Mouse (Mus musculus): ENCODE measurements around the gene Maf.

Maf gene

GRCm38 (mm10) chr8:115707731-115708590, at the start of gene Maf:
TSS of gene Maf (minus strand) at chr8:115707794.
- peak; percentile 49 to 63 for DNase-seq (ENCODE audit: low spot score in 2 of 2)

GRCm38 (mm10) chr8:115756965-115757364, 49.4 kb upstream of the Maf start:
- DNase-seq (ENCODE audit: low spot score in 2 of 2): no peak

GRCm38 (mm10) chr8:115756027-115756426, 48.4 kb upstream of the Maf start:
- no peak for DNase-seq (ENCODE audit: low spot score in 2 of 2)

GRCm38 (mm10) chr8:115754694-115755093, 47.1 kb upstream of the Maf start:
- no peak for DNase-seq (ENCODE audit: low spot score in 2 of 2)

GRCm38 (mm10) chr8:115753801-115754200, 46.2 kb upstream of the Maf start:
- no peak for DNase-seq (ENCODE audit: low spot score in 2 of 2)

DNA sequence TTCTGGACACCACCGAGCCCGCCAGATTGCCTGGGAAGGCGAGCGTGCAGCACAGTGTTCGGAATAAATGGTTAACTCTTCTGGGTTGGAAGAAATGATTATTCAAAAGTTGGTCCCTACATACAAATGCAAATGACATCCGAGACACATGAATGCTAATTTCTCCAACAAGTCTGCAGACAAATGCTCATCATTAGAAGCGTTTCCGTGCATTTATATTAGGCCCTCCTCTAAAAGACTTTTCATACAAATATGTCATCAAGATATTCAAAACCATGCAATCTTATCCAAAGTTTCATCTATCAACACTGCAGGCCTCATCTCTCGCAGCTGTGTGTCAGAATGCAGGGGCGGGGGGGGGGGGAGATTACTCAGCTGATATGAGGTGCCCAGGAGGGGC, 39.8 kb upstream of the Maf start:
- no peak for DNase-seq (ENCODE audit: low spot score in 2 of 2)

DNA sequence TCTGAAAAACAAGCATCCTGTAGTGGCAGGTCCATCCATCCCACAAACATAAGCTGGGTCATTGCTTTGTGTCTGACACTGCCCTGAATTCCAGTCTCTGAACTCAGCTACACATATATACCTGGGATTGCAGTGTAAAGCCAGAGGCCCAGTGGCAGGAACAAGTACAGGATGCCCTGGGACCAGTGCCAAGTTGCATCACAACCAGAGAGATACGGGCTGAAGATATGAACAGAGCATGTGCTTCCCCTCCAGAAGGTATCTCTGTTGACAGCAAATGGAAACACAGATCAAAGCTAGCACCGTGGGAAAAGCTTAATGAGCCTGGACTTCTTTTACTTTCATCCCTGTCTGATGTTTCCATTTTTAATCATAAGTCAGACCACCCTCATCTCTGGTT, 38.1 kb upstream of the Maf start:
- DNase-seq (ENCODE audit: low spot score in 2 of 2): no peak

DNA sequence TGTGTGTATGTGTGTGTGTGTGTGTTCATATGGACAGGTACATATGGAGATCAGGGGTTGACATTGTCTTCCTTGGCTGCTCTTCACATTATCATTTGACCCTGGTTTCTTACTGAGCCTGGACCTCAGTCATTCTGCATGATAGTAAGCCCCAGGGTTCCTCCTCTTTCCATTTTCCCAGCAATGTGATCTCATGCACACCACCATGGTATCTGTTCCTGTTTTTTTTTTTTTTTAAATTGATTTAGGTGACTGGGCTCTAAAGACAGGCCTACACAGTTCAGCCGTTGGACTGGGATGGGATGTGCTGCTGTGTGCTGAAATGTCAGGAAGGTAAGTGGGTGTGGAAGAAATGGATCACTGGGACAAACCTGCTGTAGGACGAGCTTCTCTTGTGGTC, 35.8 kb upstream of the Maf start:
- DNase-seq (ENCODE audit: low spot score in 2 of 2): no peak

DNA sequence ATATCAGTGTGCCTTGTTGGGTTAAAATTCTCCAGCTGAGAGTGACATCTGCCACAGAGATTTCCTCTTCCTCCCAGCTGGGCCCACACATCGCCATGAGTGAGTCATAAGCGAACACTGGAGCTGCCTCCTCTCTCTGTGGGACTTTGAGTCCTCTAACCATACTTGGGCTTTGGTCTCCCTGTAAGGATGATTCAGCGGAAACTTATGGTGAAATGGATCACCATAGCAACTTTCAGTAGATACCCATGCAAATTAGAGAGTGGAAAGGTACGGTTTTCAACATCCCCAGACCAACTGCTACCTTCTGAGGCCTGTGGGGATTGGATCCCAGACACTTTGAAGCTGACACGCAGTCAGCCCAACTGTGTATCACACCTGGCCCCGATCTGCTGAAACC, 35.1 kb upstream of the Maf start:
- DNase-seq (ENCODE audit: low spot score in 2 of 2): no peak

DNA sequence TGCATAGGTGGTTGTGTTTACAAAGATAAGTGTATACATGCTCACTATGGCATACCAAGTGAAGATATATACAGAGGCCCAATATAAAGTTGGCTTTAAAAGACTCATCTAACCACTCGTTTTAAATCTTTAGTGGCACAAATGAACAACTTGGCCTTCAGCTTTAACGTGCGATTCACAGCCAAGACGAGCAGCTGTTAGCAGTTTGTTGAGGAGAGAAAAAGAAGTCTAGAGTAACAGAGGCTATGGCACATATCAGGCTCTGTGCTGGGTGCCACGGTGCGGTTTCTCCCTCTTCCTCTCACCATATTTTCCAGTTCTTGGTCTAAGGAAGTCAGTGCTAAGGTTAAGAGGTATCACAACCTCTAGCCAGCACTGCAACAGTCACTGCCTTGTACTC, 34.4 kb upstream of the Maf start:
- DNase-seq (ENCODE audit: low spot score in 2 of 2): no peak

DNA sequence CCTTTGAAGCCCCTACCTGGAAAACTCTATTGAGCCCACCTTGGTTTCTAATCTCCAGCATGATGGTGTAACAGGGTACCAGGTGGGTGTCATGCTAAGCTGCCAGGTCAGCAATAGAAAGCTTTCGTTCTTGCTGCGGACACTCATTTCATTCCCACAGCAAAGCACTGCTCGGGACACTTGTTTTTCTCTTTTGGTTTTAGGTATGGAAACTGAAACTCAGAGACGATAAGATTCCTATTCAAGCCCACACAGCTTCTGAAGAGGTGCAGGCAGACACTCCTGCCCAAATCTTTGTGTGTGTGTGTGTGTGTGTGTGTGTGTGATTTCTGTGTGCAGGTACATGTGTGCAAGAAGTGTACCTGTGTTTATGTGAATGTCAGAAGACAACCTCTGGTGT, 32.2 kb upstream of the Maf start:
- DNase-seq (ENCODE audit: low spot score in 2 of 2): no peak

DNA sequence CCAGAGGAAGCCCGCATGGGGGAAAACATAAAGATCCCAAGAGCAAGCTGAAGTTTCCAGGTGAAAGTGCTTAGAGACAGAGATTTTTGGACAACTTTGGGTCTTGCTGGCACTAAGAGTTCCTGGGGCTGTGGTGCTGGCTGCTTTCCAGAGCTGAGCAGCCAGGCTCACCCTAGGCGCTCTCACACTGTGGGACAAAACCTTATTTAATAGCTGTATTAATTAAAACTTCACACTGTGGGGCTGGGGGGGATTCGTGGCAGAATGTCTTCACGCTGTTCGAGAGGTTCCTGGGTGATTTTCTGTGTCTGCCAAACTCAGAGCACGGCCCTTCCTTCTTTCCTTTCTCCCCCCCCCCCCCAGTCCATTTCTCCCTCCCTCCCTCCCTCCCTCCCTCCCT, 24.8 kb upstream of the Maf start:
- DNase-seq (ENCODE audit: low spot score in 2 of 2): no peak

GRCm38 (mm10) chr8:115726807-115727206, 19.2 kb upstream of the Maf start:
- no peak for DNase-seq (ENCODE audit: low spot score in 2 of 2)

DNA sequence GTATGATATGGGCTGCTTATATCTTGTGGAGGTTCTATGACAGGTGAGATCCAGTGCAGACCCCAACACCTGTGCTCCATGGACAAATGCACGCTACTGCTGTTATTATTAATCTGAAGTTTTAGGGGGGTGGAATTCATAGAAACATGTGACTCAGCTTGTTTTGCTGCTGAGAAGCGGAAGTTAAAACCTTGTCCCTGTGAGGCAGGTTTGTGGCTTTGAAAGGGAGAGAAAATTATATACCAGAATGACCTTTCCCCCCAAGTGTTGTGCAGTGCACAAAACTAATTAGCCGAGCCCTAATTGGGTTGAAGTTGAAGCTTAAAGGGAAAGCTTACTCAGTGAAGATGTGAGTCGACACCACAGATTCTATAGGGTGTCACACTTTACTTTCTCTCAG, 18.6 kb upstream of the Maf start:
- DNase-seq (ENCODE audit: low spot score in 2 of 2): no peak

GRCm38 (mm10) chr8:115719126-115719525, 11.5 kb upstream of the Maf start:
- no peak for DNase-seq (ENCODE audit: low spot score in 2 of 2)

GRCm38 (mm10) chr8:115718621-115719020, 11.0 kb upstream of the Maf start:
- DNase-seq (ENCODE audit: low spot score in 2 of 2): no peak

- no peak for DNase-seq (ENCODE audit: low spot score in 2 of 2)
Observed at GRCm38 (mm10) chr8:115715262-115715661, 7.7 kb upstream of the Maf start.

GRCm38 (mm10) chr8:115711106-115711505, 3.5 kb upstream of the Maf start:
- no peak for DNase-seq (ENCODE audit: low spot score in 2 of 2)

GRCm38 (mm10) chr8:115709931-115710330, 2.3 kb upstream of the Maf start:
- no peak for DNase-seq (ENCODE audit: low spot score in 2 of 2)

DNA sequence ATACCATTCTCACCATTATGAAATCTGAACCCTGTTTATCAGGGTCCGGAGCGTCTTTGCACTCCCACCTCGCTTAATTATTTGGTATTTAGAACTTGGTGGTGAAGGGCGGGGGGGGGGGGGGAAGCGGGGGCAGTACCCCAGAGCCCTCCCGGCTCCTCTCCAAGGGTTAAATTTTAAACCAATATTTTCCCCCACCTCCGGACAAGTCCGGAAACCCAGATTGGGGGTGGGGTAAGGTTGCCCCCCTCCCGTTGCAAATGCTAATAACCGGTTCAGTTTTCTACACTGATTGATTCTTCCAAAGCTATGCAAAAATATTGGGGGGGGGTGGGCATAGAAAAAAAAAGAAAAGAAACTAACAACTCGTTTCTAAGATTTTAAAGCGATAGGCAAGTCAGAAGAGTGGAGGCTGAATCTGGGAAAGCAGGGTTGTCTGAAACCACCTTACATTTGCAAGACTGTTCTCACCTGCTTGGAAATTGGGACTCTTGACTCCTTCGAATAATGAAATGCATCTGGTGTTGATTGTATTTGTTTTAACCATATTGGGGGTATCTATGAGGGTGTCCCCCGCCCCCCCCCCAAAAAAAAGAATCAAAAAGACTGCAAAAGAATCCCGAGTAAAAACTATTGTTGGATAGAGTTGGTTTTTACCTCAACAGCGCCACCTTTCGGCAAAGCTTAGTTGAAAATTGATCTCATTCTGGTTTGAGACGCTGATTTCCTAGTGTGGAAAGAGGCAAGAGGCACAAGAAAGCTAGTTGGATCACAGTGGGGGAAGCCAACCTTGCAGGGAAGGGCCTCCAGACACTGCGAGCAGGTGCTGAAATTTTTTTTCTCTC, 1.6 kb upstream of the Maf start:
- peak; percentile 69 to 79 for DNase-seq (ENCODE audit: low spot score in 2 of 2)

- peak; percentile 33 to 36 for DNase-seq (ENCODE audit: low spot score in 2 of 2)
Observed at GRCm38 (mm10) chr8:115706861-115707730, 498 bp downstream of the Maf start.

GRCm38 (mm10) chr8:115706411-115706860, 1.2 kb downstream of the Maf start:
- DNase-seq (ENCODE audit: low spot score in 2 of 2): peak in 1 of 2 experiments; percentile 22

Data from frontal cortex, postnatal 25 days (tissue).